Mouse (Mus musculus) gonadal fat pad, adult 2 months (tissue): ENCODE data around the gene Gm8020. TPM values are rescaled to one million over a fixed set of nuclear protein-coding genes. Genes with fewer than 3 reads are reported as not detected.
"Not testable (repeated sequence)": the region's sequence is repeated elsewhere in the genome, so short reads cannot be mapped to it uniquely, and the experiment has no call there.

Source experiments
- DNase-seq: peaks from one replicate; pipeline ENCODE4 v3.0.0-alpha.2; 2012; ENCODE audit warnings: low read depth
- polyA plus RNA-seq: library from polyadenylated mRNA; depleted of rRNA; stranded (reverse); fragments of >200 nt; gene quantifications from 2 replicates; pipeline ENCODE4 v1.2.3, GENCODE M21; 2012; rRNA removed

The Gm8020 gene
- not detected in 2 replicates for polyA plus RNA-seq

- DNase-seq: not testable (repeated sequence)
These were observed at the start of gene Gm8020 for GRCm38 (mm10) chr14:42502249-42502648. Gene Gm8020, minus strand, starts transcription at chr14:42502349.

GRCm38 (mm10) chr14:42543170-42543701 lies 41.1 kb upstream of the Gm8020 start:
- DNase-seq: not testable (repeated sequence)

DNA sequence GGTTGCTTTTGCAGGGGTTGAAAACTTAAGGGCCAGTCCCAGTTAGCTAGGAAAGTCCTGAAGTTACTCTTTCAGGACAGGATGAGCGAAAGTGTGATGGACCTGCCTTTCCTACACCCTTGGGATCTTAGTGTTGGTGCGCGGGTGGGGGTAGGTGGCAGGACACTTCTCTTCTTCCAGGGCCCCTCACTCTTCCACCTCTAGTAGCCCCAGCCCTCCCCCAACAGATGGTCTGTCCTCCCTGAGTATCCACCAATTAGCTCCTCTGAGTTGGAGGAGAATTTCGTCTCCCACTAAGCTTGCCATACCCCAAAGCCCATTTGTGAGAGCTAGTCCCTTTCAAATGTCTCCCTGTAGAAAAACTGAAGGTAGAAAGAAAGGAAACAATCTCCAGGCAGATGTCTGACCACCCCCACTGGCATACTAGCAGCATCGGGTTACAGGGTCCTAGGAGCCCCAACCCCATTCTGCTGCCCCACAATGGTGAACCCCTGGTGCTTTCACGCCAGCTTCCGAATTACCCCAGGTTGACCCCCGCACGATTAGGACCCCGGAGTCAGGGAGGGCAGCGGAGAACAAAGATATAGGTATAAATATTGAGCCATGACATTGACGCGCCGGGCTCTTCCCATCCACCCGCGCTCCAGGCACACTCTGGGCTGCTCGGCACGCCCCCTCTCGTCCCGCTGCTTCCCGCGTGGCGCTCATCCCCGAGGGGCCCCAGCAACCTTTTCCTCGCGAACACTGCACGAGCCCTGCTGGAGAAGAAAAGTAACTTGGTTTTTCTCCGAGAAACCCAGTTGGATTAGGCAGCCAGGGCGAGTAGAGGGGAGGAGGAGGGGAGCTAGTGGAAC lies 40.4 kb upstream of the Gm8020 start:
- DNase-seq: not testable (repeated sequence)

GRCm38 (mm10) chr14:42524182-42524581 lies 22.0 kb upstream of the Gm8020 start, which contains the start of gene Gm8024:
Gene Gm8024, minus strand, starts transcription at chr14:42524282.
- DNase-seq: not testable (repeated sequence)

DNA sequence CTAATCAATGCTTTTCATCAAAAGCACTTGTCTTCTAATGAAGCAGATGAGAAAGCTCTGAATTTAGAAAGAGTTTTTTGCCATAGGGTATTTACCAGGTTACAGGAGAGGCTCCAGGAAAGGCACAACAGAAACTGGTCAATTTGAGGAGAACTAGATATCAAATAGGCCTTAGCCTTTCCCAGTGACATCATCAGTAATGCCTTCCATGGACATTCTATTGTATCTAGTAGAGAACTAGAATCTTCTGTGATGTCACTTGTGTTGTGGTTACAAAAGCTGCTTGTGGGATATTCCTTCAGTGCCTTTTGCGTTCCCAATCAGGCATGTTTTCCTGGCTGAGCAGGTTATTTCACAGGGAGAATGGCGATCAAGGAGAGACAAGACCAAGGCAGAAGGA lies 38.6 kb downstream of the Gm8020 start, which contains the start of gene Gm8011:
Gene Gm8011 (plus strand): TSS at position 301 of the 400 bp plus-strand sequence.
- DNase-seq: not testable (repeated sequence)

Other genes with a start within 250 kb of the Gm8020 start
- not detected in 2 replicates for gene Gm17026, start 242.3 kb downstream of the Gm8020 start, polyA plus RNA-seq
- not detected in 2 replicates for gene Gm9611, start 205.0 kb downstream of the Gm8020 start, polyA plus RNA-seq
- not detected in 2 replicates for gene Gm7995, start 192.1 kb downstream of the Gm8020 start, polyA plus RNA-seq
- gene Gm8005, start 62.7 kb downstream of the Gm8020 start, polyA plus RNA-seq: not detected in 2 replicates
- not detected in 2 replicates for gene Gm8011, start 38.5 kb downstream of the Gm8020 start, polyA plus RNA-seq
- gene Gm8024, start 21.9 kb upstream of the Gm8020 start, polyA plus RNA-seq: not detected in 2 replicates
- gene Gm17124, start 97.5 kb upstream of the Gm8020 start, polyA plus RNA-seq: not detected in 2 replicates
- not detected in 2 replicates for gene Gm3633, start 139.6 kb upstream of the Gm8020 start, polyA plus RNA-seq
- gene Gm10378, start 153.6 kb upstream of the Gm8020 start, polyA plus RNA-seq: not detected in 2 replicates